Mouse (Mus musculus): ENCODE data around the gene Maff.

DNA sequence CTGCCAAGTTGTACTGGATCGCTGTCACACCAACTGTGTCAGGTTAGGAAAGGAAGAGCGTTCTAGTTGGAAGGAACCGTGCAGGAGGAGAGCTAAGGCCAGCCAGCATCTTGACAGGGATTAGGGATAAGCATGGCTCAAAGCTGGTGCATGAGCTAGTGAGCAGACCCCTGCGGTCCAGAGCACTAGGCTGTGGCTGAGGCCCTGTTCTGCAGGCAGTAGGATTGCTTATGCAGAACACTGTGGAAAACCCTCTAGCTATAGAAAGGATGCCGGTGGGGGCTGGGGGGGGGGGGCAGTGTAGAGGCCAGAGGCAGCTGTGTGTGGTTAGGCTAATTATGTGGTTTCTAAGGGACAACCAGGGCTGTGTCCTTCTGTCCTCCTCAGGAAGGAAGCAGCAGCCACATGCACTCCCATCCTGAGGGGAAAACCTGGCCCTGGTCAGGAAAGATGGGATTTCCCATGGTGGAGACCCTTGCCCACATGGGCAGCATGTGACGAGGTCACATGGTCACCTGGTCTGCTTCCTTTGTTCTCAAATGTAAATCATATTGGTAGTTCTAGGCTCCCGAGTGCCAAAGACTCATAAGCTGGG is 11.3 kb upstream of the Maff start:
- TF ChIP-seq POLR2A (IDR thresholded peaks at IDR 0.05; ENCODE audit: borderline replicate concordance, insufficient read depth, low read length): no peak
- no peak for TF ChIP-seq CTCF (IDR thresholded peaks at IDR 0.05; ENCODE audit: borderline replicate concordance, insufficient read depth, low read depth, low read length)

Data from cerebellum, adult 2 months (tissue).